Mouse (Mus musculus): ENCODE measurements around the gene Rasgrf1.

Gene Rasgrf1

GRCm38 (mm10) chr9:89908601-89909000, 1.1 kb upstream of the Rasgrf1 start:
- DNase-seq = no peak

GRCm38 (mm10) chr9:89910011-89910400, 298 bp downstream of the Rasgrf1 start:
- no peak for DNase-seq

GRCm38 (mm10) chr9:89910741-89911444, 1.2 kb downstream of the Rasgrf1 start:
- DNase-seq = no peak

- DNase-seq = no peak
Measured at GRCm38 (mm10) chr9:89911891-89912549, 2.3 kb downstream of the Rasgrf1 start.

GRCm38 (mm10) chr9:89913135-89913534, 3.4 kb downstream of the Rasgrf1 start:
- no peak for DNase-seq

- DNase-seq = no peak
Measured at GRCm38 (mm10) chr9:89916471-89916870, 6.8 kb downstream of the Rasgrf1 start.

GRCm38 (mm10) chr9:89917431-89917830, 7.7 kb downstream of the Rasgrf1 start:
- no peak for DNase-seq

- no peak for DNase-seq
Measured at GRCm38 (mm10) chr9:89918832-89919231, 9.1 kb downstream of the Rasgrf1 start.

- DNase-seq = no peak
Measured at GRCm38 (mm10) chr9:89921121-89921520, 11.4 kb downstream of the Rasgrf1 start.

- DNase-seq = no peak
Measured at GRCm38 (mm10) chr9:89922666-89923065, 13.0 kb downstream of the Rasgrf1 start.

- no peak for DNase-seq
Measured at GRCm38 (mm10) chr9:89924836-89925235, 15.1 kb downstream of the Rasgrf1 start.

- DNase-seq = no peak
Measured at GRCm38 (mm10) chr9:89928497-89928896, 18.8 kb downstream of the Rasgrf1 start.

- DNase-seq = no peak
Measured at GRCm38 (mm10) chr9:89940428-89940827, 30.7 kb downstream of the Rasgrf1 start.

- DNase-seq = no peak
Measured at GRCm38 (mm10) chr9:89946830-89947229, 37.1 kb downstream of the Rasgrf1 start.

- no peak for DNase-seq
Measured at GRCm38 (mm10) chr9:89948602-89949001, 38.9 kb downstream of the Rasgrf1 start.

- no peak for DNase-seq
Measured at GRCm38 (mm10) chr9:89953596-89954215, 44.0 kb downstream of the Rasgrf1 start.

- no peak for DNase-seq
Measured at GRCm38 (mm10) chr9:89954860-89955479, 45.3 kb downstream of the Rasgrf1 start.

- no peak for DNase-seq
Measured at GRCm38 (mm10) chr9:89958959-89959358, 49.3 kb downstream of the Rasgrf1 start.

- no peak for DNase-seq
Measured at GRCm38 (mm10) chr9:89964091-89964490, 54.4 kb downstream of the Rasgrf1 start.

- DNase-seq = no peak
Measured at GRCm38 (mm10) chr9:89967716-89968115, 58.0 kb downstream of the Rasgrf1 start.

- no peak for DNase-seq
Measured at GRCm38 (mm10) chr9:89968836-89969450, 59.2 kb downstream of the Rasgrf1 start.

- no peak for DNase-seq
Measured at GRCm38 (mm10) chr9:89970271-89970670, 60.6 kb downstream of the Rasgrf1 start.

GRCm38 (mm10) chr9:89970886-89971486, 61.3 kb downstream of the Rasgrf1 start:
- no peak for DNase-seq
